Mouse (Mus musculus): Measurements from ENCODE around the gene Cnn2.

- TF ChIP-seq POLR2A (IDR thresholded peaks at IDR 0.05; ENCODE audit: low read depth, low read length), result no peak
- no peak for TF ChIP-seq CTCF (conservative IDR thresholded peaks at IDR 0.05; ENCODE audit: insufficient read depth, insufficient read length, low read depth, low read length)
Measured at GRCm38 (mm10) chr10:79964727-79965126, 23.7 kb upstream of the Cnn2 start.

Data from kidney, adult 2 months (tissue).